Mouse (Mus musculus): Measurements from ENCODE around the gene Col6a3.

DNA sequence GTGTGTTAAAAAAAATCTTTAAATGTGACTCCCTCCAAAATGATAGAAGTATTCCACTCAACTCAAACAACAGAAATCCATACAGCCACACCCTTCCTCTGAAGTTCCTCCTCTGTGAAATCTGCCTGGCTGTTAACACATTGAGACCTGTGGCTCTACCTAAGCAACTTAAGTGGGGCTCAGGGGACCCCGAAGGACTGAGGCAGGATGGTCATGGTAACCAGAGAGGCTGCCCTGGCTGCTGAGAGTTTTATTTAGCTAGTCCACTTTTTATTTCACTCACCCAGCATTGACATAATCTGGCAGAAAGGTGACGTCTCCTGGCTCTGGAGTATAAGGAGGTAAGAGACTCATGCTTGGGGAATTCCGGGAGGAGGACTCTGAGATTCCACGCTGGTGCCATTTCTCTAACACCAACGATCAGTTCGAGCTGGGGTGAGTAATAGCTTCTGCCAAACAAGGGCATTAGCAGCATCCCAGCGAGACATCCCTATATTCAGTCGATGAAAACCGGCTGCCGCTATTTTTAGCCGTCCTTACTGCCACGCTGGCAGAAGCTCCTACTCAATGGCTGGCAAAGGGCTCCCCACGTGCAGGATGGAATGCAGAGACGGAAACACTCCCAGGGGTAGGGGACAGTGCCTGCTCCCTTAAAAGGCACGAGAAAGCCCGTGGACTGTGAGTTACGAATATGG is 89.8 kb downstream of the Col6a3 start:
- TF ChIP-seq CTCF (conservative IDR thresholded peaks at IDR 0.05; ENCODE audit: low read length) (no peak), NANOG (IDR thresholded peaks at IDR 0.05; ENCODE audit: borderline replicate concordance, low read length) (no peak)

Data from E14TG2a.4 (cell line).